Mouse (Mus musculus) layer of hippocampus, adult 9-11 months (tissue): Measurements from ENCODE around the gene Khdrbs1.

ENCODE experiments used
- DNase-seq: peaks from one replicate; pipeline ENCODE4 v3.0.0; 2022

The Khdrbs1 gene

DNA sequence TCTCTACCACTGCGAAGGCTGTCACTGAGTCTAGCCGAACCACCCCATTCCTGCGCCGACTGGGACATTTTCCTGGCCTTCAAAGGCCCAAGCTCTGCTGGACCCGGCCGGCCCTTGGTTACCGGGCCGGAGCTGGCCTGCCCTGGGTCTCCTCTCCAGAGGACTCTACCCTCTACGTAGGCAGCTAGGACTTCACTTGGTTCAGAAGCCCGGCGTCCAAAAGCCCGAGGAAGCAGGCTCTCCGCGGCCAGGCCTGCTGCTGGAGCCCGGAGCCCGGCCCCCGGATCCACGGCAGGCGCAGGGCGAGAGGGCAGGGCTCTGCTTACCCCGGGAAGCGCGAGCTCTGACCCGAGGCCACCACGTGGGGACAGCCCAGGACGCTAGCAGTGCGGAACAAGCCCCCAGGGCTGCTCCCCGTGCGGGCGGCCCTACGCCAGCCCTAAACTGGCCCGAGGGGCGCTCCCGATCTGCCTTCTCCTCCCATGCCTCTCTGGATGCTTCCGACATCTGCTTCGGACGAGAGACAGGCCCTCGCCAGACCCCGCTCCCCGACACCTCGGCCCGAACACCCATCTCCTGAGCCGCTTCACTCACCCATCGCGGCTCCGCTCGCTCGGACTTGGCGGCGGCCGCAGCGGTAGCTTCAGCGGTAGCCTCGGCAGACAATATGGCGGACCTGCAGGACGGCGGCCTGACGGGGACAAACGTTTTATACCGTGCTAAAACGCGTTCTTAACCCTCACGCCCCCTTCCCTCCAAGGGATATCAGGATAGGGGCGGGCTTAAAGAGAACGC, 69.8 kb downstream of the Khdrbs1 start, which contains the start of gene Kpna6:
Kpna6 (minus strand) TSS at position 685 of the 795 bp plus-strand sequence.
- peak; percentile 81 for DNase-seq

DNA sequence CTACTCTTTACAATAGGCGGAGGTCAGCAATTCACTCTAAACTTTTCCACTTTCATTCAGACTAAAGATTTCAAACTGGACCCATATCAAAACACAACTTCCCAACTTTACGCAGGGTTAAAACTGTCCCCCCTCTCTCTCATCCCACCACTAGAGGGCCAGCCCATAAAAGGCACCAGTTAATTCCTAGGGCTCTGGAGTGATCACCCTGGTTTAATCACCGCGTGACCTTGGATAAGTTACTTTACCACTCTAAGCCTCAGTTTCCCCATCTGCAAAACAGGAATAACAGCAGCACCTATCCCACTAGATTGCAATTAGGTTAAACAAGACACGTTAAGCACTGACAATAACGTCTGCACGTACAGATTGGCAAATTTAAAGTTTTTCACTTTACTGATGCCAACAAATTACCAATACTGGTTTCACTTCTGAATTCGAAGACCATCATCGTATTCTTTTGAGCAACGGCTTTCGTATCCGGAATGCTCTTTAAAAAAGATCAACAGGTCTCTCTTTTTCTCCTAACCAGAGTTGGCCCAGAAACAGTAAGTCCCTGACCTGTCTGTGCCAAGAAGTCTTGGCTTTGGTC, 70.5 kb downstream of the Khdrbs1 start:
- DNase-seq = peak; percentile 27

DNA sequence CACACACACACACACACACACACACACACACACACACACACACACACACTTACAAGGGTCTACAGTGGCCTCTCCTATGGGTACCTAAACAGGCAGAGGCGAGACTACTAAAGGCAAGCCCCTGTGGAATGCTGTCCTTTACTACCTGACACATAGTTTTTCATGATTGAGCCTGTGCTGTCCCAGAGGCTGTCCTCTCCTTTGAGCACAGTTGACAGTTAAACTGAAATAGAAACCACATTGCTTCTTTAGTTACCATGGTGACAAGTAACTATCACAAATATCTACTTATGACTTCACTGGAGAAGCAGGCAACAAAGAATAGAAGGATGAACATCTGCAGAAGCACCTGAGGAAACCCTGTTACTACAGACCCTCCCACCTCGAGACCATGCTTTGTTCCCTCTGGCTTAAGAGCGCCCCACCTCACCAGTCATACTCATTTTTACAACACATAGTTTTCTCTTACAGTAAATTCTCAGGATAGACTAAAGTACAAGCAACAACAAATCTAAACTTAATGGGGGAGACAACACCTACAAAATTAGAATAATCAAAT, 79.8 kb downstream of the Khdrbs1 start:
- DNase-seq = no peak

DNA sequence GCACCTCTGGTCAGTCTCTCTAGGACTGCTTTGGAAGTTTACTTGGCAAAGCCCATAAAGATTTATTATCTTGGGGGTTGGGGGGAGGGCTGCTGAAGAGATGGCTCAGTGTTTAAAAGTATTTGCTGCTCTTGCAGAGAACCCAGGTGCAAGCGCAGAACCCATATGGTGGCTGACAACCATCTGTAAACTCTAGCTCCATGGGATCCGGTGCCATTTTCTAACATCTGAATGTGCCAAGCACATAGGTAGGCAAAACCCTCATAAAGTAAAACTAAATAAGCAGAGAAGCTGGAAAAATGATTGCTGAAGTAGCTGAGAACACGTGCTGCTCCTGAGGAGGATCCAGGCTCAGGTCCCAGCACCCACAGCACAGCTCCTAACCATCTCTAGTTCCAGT, 80.5 kb downstream of the Khdrbs1 start:
- peak; percentile 52 for DNase-seq

DNA sequence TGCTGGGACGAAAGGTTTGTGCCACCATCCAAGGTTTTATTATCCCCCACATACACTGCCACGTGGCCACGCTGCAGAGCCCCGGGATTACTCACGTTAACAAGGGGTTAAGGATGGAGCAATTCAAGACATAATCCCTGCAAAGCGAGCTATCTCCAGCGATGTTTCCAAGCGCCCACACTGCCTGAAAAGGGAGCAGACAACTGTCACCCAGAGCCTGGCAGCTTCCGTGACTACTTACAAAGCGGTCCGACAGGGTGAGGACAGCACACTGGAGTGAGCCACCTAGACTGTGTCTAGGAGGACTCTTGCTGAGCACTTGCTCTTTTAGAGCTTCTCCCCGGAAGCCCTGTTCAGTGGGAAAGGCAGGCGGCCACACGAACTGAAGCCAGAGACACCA, 87.3 kb downstream of the Khdrbs1 start:
- DNase-seq = no peak
